Mouse (Mus musculus): ENCODE data around the gene Fam83c.

- no peak for TF ChIP-seq POLR2A (IDR thresholded peaks at IDR 0.05; ENCODE audit: low read depth, low read length)
- TF ChIP-seq CTCF (IDR thresholded peaks at IDR 0.05; ENCODE audit: extremely low read depth, insufficient read length, insufficient replicate concordance, low read depth, low read length), result no peak
Measured at GRCm38 (mm10) chr2:155798613-155799012, 36.0 kb downstream of the Fam83c start.
